Mouse (Mus musculus) kidney, embryonic 14.5 days (tissue): ENCODE results near the gene Cmtm6. TPM values are rescaled to one million over a fixed set of nuclear protein-coding genes. Genes with fewer than 3 reads are reported as not detected.
"Not testable (repeated sequence)": the region's sequence is repeated elsewhere in the genome, so short reads cannot be mapped to it uniquely, and the experiment has no call there.

Source experiments
- ATAC-seq: fragments of 200-750 bp; cut with Nextera tagmentation; 2 replicates; pipeline ENCODE4 v1.8.0; 2017; ENCODE audit warnings: moderate number of reproducible peaks, mild to moderate bottlenecking, moderate TSS enrichment, moderate library complexity; ENCODE audit not compliant: low FRiP score, low TSS enrichment
- H3K27ac ChIP-seq: fragments of 300-500 bp; sonication (generic); 2 replicates; pipeline ENCODE4 v1.5.1; 2014; ENCODE audit warnings: low read depth, mild to moderate bottlenecking, low read length, moderate library complexity, mixed read lengths
- H3K27me3 ChIP-seq: fragments of 300-500 bp; sonication (generic); 2 replicates; pipeline ENCODE4 v1.6.1; 2014; ENCODE audit warnings: mild to moderate bottlenecking, low read length; ENCODE audit not compliant: control insufficient read depth, insufficient read depth
- H3K36me3 ChIP-seq: fragments of 300-500 bp; sonication (generic); 2 replicates; pipeline ENCODE4 v1.6.1; 2014; ENCODE audit warnings: low read length, mixed read lengths; ENCODE audit not compliant: control insufficient read depth, insufficient read depth
- H3K4me1 ChIP-seq: fragments of 300-500 bp; sonication (generic); 2 replicates; pipeline ENCODE4 v1.6.1; 2014; ENCODE audit warnings: low read length, mixed read lengths; ENCODE audit not compliant: control insufficient read depth, insufficient read depth
- H3K4me2 ChIP-seq: fragments of 300-500 bp; sonication (generic); replicated peaks from 2 replicates; pipeline ENCODE4 v1.6.1; 2014; ENCODE audit warnings: low read depth, mild to moderate bottlenecking, low read length
- H3K4me3 ChIP-seq: fragments of 300-500 bp; sonication (generic); 2 replicates; pipeline ENCODE4 v1.5.1; 2014; ENCODE audit warnings: mild to moderate bottlenecking, low read length
- H3K9ac ChIP-seq: fragments of 300-500 bp; sonication (generic); 2 replicates; pipeline ENCODE4 v1.6.1; 2014; ENCODE audit warnings: low read depth, mild to moderate bottlenecking, low read length, moderate library complexity
- H3K9me3 ChIP-seq: fragments of 300-500 bp; sonication (generic); 2 replicates; pipeline ENCODE4 v1.6.1; 2016; ENCODE audit warnings: low read length; ENCODE audit not compliant: control insufficient read depth
- WGBS: fragments of 180-500 bp; shearing (Covaris S2); extraction: QIAGEN DNeasy Blood & Tissue Kit; methylation state at CpG from one replicate; pipeline ENCODE4 v1.1.7; 2014; 5-methylcytosine and 5-hydroxymethylcytosine counted together
- polyA plus RNA-seq: library from polyadenylated mRNA; unstranded; fragments of >200 nt; fragmentation: Nextera tagmentation; extraction: Ambion mirVana; gene quantifications from 2 replicates; pipeline ENCODE4 v1.2.1, GENCODE M21; 2014

Cmtm6 gene
- polyA plus RNA-seq, 1 experiment from 2014 or later = 53.0 TPM

GRCm38 (mm10) chr9:114713481-114713880 is 17.4 kb upstream of the Cmtm6 start:
- peaks cover 76% of the 10 kb centered on the region for H3K36me3 ChIP-seq

DNA sequence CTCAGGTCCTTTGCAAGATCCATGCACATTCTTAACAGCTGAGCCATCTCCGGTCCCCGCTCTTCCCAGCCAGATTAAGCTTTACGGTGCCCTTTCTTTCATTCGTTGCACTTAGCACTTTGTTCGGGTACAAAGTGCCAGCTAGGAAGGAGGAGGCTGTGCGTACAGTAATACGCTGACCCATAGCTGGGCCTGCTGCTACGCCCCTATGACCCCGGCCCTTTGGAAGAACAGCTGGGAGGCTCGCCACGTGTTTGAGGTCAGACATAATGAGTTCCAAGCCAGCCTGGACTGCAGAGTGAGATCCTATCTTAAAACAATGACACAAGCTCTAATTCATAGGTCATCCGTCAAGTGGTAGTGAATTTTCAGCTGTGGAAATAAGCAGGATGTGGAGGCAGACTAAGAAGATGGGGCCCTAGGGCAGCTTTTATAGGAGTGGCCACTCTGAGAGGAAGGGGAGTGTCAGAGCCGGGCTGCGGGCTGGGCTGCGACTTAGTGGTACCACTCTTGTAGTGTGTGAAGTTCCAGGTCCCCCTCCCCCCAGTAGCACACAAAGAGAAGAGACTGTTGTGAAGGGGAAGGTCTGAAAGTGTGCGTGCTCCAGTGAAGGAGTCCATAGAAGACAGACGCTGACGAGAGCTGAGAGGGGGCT is 14.1 kb upstream of the Cmtm6 start:
- H3K9ac ChIP-seq = 0 out of 2 replicates have a peak overlapping the region, but pooled peaks have one; percentile 12
- H3K36me3 ChIP-seq = peaks cover 80% of the 10 kb centered on the region
- no peaks in the 10 kb centered on the region for H3K4me1 ChIP-seq
- H3K4me3 ChIP-seq = no peak overlapping the region
- H3K27ac ChIP-seq = no peak overlapping the region
- no peak overlapping the region for H3K4me2 ChIP-seq
- no peaks in the 10 kb centered on the region for H3K27me3 ChIP-seq
- WGBS = 47% methylated on average over 18 of the region's 18 CpGs
- peak; percentile 67; the same call in 1 of the 2 replicates for ATAC-seq
- H3K9me3 ChIP-seq = no peaks in the 10 kb centered on the region

More at GRCm38 (mm10) chr9:114713481-114713880, 17.4 kb upstream of the Cmtm6 start:
- no peaks in the 10 kb centered on the region for H3K4me1 ChIP-seq
- no peaks in the 10 kb centered on the region for H3K27me3 ChIP-seq
- no peak overlapping the region for H3K27ac ChIP-seq
- ATAC-seq = no peak
- no peaks in the 10 kb centered on the region for H3K9me3 ChIP-seq
- H3K4me3 ChIP-seq = no peak overlapping the region
- no peak overlapping the region for H3K4me2 ChIP-seq
- no peak overlapping the region for H3K9ac ChIP-seq
- WGBS = 84% methylated on average over 7 of the region's 7 CpGs

GRCm38 (mm10) chr9:114727315-114727714 is 3.6 kb upstream of the Cmtm6 start:
- no peak for ATAC-seq
- H3K4me2 ChIP-seq = no peak overlapping the region
- H3K9me3 ChIP-seq = no peaks in the 10 kb centered on the region
- peaks cover 6% of the 10 kb centered on the region for H3K4me1 ChIP-seq
- no peak overlapping the region for H3K9ac ChIP-seq
- H3K4me3 ChIP-seq = no peak overlapping the region
- 6% methylated on average over 3 of the region's 3 CpGs for WGBS
- H3K27ac ChIP-seq = no peak overlapping the region
- H3K36me3 ChIP-seq = peaks cover 25% of the 10 kb centered on the region
- no peaks in the 10 kb centered on the region for H3K27me3 ChIP-seq

DNA sequence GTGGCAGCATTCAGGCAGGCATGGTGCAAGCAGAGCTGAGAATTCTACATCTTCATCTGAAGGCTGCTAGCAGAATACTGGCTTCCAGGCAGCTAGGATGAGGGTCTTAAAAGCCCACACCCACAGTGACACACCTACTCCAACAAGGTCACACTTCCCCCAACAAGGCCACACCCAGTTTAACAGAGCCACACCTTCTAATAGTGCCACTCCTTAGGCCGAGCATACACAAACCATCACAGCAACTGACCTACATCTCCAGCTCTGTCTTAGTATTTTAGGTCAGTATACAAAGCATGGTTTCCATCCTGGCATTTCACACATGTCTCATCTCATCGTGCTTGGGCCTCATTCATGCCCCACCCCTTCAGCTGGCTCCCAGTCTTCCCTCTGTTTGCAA is 2.5 kb upstream of the Cmtm6 start:
- H3K9me3 ChIP-seq, H3K4me2 ChIP-seq, H3K4me1 ChIP-seq, H3K9ac ChIP-seq, H3K27me3 ChIP-seq, H3K27ac ChIP-seq, H3K4me3 ChIP-seq, ATAC-seq: not testable (repeated sequence)
- WGBS = 69% methylated on average over 2 of the region's 2 CpGs
- peaks cover 14% of the 10 kb centered on the region; the same call in 1 of the 2 replicates for H3K36me3 ChIP-seq

- Histone ChIP-seq H3K4me2 (peak overlapping the region; percentile 64), H3K9me3 (no peaks in the 10 kb centered on the region), H3K4me1 (peaks cover 8% of the 10 kb centered on the region), H3K9ac (no peak overlapping the region), H3K4me3 (peak overlapping the region; percentile 71), H3K36me3 (no peaks in the 10 kb centered on the region), H3K27ac (no peak overlapping the region), H3K27me3 (no peaks in the 10 kb centered on the region)
- ATAC-seq = no peak
- WGBS = 32% methylated on average over 27 of the region's 30 CpGs
Measured at GRCm38 (mm10) chr9:114729911-114730805, 758 bp upstream of the Cmtm6 start.

DNA sequence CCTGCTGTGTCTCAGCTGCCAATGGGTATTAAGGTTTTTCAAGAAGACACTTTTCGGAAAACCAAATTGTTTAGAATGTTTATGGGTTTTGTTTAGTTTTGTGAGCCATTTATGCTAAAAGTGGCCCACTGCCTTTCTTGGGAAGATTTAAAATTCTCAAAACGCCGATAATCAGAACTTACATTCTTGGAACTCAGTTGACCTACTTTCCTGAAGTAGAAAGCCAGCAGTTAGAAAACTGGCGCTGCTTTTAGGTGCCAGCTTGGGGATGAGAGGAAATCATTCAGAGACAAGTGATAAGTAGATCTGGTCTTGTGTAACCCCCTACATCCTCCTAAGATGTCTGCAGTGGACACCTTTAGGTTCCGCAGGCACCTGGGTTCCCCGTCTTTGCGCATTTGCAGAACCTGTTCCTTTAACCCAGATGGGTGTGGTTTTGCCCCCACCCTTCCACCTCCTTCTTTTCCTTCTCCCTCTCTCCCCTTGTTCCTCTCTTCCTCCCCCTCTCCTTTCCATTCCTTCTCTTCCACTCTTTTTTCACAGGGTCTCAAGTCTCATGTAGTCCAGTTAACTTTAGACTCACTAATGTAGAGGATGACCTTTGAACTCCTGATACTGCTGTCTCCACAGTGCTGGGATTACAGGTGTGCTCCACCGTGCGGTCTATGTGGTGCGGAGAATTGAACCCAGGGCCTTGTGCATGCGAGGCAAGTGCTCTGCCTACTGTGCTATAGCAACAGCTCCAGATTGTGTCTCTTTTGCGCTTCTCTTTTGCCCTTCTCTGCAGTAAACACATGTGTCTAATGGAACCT is 1.2 kb downstream of the Cmtm6 start:
- Histone ChIP-seq H3K36me3 (no peaks in the 10 kb centered on the region), H3K27me3 (no peaks in the 10 kb centered on the region), H3K4me2 (peak overlapping the region; percentile 64), H3K4me1 (peaks cover 18% of the 10 kb centered on the region), H3K27ac (no peak overlapping the region), H3K4me3 (peak overlapping the region; percentile 71), H3K9me3 (no peaks in the 10 kb centered on the region), H3K9ac (peak overlapping the region; percentile 75)
- ATAC-seq = no peak
- WGBS = 72% methylated on average over 12 of the region's 12 CpGs

DNA sequence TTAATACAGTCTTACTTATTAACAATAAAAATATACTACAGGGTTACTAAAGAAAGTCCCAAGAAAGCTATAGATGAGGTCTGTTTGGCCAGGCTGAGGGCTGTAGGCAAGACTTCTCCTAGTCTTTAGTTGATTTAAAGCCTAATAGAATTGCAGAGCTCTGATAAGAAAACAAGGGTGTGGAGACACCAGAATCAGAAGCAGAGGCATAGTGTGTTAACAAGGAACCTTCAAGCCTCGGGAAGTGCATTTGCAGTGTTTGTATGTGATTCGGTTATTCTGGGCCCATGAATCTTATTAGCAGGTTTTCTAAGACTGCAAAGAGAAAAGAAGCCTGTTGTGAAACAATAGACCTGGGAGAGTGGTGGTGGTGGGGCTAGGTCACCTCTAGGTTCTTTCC is 2.3 kb downstream of the Cmtm6 start:
- ATAC-seq = no peak
- peaks cover 3% of the 10 kb centered on the region; the same call in 1 of the 2 replicates for H3K36me3 ChIP-seq
- H3K27ac ChIP-seq = no peak overlapping the region
- no peaks in the 10 kb centered on the region for H3K27me3 ChIP-seq
- H3K4me3 ChIP-seq = no peak overlapping the region
- 71% methylated on average over 2 of the region's 2 CpGs for WGBS
- H3K4me2 ChIP-seq = no peak overlapping the region
- no peak overlapping the region for H3K9ac ChIP-seq
- peaks cover 20% of the 10 kb centered on the region for H3K4me1 ChIP-seq
- no peaks in the 10 kb centered on the region for H3K9me3 ChIP-seq

DNA sequence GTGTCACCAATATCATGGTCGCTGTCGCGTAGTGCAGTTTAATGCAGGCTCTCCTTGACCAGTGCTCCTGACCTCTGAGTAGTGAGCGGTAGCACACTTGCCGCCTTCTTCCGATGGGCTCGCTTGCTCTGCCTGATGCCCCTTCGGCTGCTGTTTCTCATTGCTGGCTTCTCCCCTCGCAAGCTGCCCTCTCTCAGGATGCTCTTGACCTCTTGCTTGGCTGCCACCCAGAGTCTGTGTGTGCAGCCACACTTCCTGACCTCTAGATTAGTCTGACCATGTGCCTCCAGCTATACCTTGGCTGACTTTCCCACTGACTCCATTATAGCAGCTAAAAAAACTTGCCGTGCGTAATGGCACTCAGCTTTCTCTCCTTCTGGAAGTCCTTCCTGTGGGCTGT is 5.5 kb downstream of the Cmtm6 start:
- no peaks in the 10 kb centered on the region for H3K27me3 ChIP-seq
- no peak overlapping the region for H3K4me2 ChIP-seq
- peaks cover 6% of the 10 kb centered on the region; the same call in 1 of the 2 replicates for H3K36me3 ChIP-seq
- WGBS = 42% methylated on average over 11 of the region's 11 CpGs
- peak overlapping the region; percentile 9; the same call in 1 of the 2 replicates for H3K27ac ChIP-seq
- no peak overlapping the region for H3K4me3 ChIP-seq
- H3K9ac ChIP-seq = no peak overlapping the region
- peak; percentile 60; the same call in 1 of the 2 replicates for ATAC-seq
- H3K9me3 ChIP-seq = no peaks in the 10 kb centered on the region
- peaks cover 20% of the 10 kb centered on the region for H3K4me1 ChIP-seq
